Mouse (Mus musculus): ENCODE data around the gene Cdk14. TPM values are rescaled to one million over a fixed set of nuclear protein-coding genes. Genes with fewer than 3 reads are reported as not detected.
A peak's percentile ranks its signal among the peaks of the same experiment; 100 is the strongest.

Cdk14 gene
- polyA plus RNA-seq, 1 experiment from 2014 or later: 10.3 TPM

DNA sequence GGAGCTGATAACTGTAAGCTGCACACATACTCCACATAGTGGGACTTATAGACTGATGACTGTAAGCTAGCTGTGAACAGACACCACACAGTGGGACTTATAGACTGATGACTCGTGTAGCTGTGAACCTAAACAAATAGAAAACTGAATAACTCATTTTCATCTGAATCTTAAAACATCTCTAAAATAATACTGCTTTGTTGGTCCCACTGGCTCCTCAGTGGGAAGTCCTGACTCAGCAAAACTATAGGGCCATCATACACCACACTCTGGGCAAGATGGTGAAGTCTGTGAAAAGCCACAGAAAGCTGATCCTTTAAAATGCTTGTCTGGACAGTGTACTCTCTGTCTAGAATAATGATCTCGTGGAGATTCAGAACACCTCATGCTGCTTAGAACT lies 464.7 kb downstream of the Cdk14 start:
- H3K27ac ChIP-seq (replicated peaks): no peak overlapping the region
- no peaks in the 10 kb centered on the region for H3K36me3 ChIP-seq
- H3K4me3 ChIP-seq: no peak overlapping the region
- WGBS: 84% methylated on average over 2 of the region's 2 CpGs
- H3K9me3 ChIP-seq (replicated peaks): no peaks in the 10 kb centered on the region
- peaks cover 9% of the 10 kb centered on the region; the same call in 1 of the 2 replicates for H3K4me1 ChIP-seq
- no peaks in the 10 kb centered on the region for H3K27me3 ChIP-seq (ENCODE audit: low read depth, poor library complexity, severe bottlenecking)
- DNase-seq (ENCODE audit: low spot score): no peak

DNA sequence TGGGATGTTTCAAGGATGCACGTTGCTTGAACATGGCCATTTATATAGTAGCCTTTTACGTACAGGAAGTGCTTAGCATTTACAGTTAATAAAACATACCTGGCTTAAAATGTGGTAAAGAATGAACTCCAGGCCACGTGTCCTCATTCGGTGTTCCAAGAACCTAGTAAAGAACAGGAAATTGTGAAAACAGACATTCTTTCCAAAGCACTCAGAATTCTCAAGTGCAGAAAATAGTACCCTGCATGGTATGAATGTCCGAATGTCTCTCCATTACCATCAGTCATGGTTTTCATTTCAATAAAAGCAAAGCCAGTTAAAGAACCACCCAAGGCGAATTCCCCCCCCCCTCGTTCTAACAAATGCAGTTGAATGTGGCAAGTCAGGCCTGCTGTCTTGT lies 470.7 kb downstream of the Cdk14 start:
- no peaks in the 10 kb centered on the region for H3K36me3 ChIP-seq

DNA sequence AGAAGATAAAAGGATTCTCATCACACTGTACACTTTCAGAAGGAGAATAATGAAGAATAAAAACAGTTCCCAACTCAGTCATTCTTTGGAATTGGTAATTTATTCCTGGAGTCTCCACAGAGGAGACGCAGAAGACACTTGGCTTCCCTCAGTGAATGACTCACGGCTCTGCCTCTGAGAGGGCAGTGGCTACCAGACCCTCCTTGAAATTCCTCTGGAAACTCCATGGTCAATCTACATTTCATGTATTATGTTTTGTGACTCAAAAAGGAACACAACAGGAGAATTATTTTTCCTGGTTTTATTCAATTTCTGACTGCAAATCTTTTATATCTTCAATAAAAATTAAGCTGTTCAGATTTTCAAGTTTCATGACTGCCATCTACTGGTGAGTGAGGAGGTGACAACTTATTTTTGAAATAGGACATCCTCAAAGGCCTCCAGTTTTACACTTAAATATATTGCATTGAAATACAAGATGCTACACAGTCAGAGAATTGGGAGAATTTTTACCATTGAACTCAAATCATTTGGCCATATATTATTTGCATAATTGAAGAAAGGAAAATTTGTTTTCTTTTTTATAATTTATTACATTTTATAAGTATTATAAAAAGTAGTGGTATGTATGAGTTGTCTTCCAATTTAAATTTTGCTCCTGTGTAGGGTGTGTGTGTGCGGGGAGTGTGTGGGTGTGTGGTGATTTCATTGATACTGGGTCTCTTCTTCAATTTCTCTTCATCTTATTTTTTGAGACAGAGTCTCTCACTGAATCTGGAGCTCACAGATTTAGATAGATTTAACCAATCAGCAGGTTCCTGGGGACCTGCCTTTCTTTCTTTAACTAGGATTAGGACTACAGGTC lies 471.8 kb downstream of the Cdk14 start:
- DNase-seq (ENCODE audit: low spot score): no peak

More for the DNA sequence above, 470.7 kb downstream of the Cdk14 start:
- Histone ChIP-seq H3K27ac (replicated peaks) (no peak overlapping the region), H3K9me3 (replicated peaks) (no peaks in the 10 kb centered on the region), H3K27me3 (ENCODE audit: low read depth, poor library complexity, severe bottlenecking) (no peaks in the 10 kb centered on the region), H3K4me1 (peaks cover 8% of the 10 kb centered on the region), H3K4me3 (no peak overlapping the region)
- DNase-seq (ENCODE audit: low spot score): no peak
- WGBS: 86% methylated on average over 7 of the region's 7 CpGs

DNA sequence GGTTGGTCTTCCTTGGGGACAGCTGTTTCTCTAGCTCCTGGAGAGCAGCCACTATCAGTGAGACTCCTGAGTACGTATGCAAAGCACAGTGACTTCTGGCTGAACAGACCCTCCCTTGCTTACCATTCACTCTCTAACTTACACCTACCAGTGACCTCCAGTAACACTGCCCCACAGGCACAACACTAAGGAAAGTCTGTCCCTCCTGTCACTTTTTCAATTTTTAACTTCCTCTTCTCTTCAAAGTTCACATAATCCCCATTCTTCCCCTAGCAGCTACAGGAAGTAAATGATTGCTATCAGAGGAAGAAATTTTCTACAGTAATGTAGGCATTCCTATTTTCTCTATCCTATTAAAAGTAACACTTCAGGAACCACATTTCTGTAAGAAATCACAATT lies 485.0 kb downstream of the Cdk14 start:
- H3K27me3 ChIP-seq (ENCODE audit: low read depth, poor library complexity, severe bottlenecking): no peaks in the 10 kb centered on the region
- H3K4me1 ChIP-seq: no peaks in the 10 kb centered on the region
- no peaks in the 10 kb centered on the region for H3K9me3 ChIP-seq (replicated peaks)
- WGBS: 58% methylated on average over 1 of the region's 1 CpGs
- no peak overlapping the region for H3K4me3 ChIP-seq
- DNase-seq (ENCODE audit: low spot score): no peak
- no peak overlapping the region for H3K27ac ChIP-seq (replicated peaks)
- no peaks in the 10 kb centered on the region for H3K36me3 ChIP-seq

More for the DNA sequence above, 471.8 kb downstream of the Cdk14 start:
- no peaks in the 10 kb centered on the region for H3K9me3 ChIP-seq (replicated peaks)
- H3K36me3 ChIP-seq: no peaks in the 10 kb centered on the region
- H3K4me1 ChIP-seq: peaks cover 8% of the 10 kb centered on the region
- H3K4me3 ChIP-seq: no peak overlapping the region
- H3K27ac ChIP-seq (replicated peaks): no peak overlapping the region
- no peaks in the 10 kb centered on the region for H3K27me3 ChIP-seq (ENCODE audit: low read depth, poor library complexity, severe bottlenecking)
- WGBS: 70% methylated on average over 3 of the region's 3 CpGs

DNA sequence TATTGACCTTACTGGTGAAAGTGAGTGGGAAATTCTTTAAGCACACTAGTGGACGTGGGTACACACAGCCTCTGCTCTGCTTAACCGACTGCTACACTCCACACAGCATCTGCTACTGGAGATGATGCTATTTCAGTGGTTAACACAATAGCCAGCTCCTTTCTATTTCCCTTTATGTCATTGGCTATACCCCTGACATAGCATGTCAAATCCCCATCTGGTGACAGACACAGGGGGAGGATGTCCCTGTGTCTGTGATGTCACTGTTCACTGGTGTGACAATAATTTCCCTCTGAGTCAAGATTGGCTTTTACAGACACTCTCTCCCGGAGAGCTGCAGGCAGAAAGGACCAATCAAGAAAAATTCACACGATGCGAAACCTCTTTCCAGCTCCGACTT lies 485.6 kb downstream of the Cdk14 start:
- Histone ChIP-seq H3K4me3 (no peak overlapping the region), H3K36me3 (no peaks in the 10 kb centered on the region), H3K4me1 (no peaks in the 10 kb centered on the region), H3K9me3 (replicated peaks) (no peaks in the 10 kb centered on the region), H3K27me3 (ENCODE audit: low read depth, poor library complexity, severe bottlenecking) (no peaks in the 10 kb centered on the region), H3K27ac (replicated peaks) (no peak overlapping the region)
- WGBS: 89% methylated on average over 6 of the region's 6 CpGs
- no peak for DNase-seq (ENCODE audit: low spot score)

DNA sequence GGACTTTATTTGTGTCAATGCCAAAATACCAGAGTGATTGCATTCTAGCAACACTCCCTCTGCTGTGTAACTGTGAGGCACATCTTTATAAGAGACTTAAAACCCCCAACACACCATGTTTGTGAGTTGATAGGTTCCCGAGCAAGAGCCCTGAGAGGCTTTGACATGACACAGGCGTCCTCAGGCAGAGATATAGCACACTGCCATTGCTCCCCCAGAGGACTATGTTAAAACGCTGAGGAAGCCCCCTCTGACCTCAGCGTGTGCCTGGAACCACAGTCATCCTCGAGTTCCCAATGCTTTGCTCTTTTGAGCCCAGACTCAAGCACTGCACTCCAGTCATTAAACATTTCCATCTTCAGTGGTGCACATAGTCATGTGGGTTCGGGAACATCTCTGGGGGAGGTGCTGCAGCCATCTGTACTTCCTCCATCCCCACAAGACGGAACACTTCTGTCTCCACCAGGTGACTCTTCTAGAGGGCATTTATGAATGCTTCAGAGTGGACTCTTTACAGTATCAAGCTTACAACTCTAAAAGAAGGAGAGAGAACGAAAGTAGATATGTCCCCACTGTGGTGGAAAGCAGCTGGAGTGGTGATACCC lies 488.5 kb downstream of the Cdk14 start:
- Histone ChIP-seq H3K4me3 (no peak overlapping the region), H3K4me1 (no peaks in the 10 kb centered on the region), H3K36me3 (no peaks in the 10 kb centered on the region), H3K9me3 (replicated peaks) (no peaks in the 10 kb centered on the region), H3K27me3 (ENCODE audit: low read depth, poor library complexity, severe bottlenecking) (no peaks in the 10 kb centered on the region), H3K27ac (replicated peaks) (no peak overlapping the region)
- DNase-seq (ENCODE audit: low spot score): no peak
- 82% methylated on average over 8 of the region's 8 CpGs for WGBS

DNA sequence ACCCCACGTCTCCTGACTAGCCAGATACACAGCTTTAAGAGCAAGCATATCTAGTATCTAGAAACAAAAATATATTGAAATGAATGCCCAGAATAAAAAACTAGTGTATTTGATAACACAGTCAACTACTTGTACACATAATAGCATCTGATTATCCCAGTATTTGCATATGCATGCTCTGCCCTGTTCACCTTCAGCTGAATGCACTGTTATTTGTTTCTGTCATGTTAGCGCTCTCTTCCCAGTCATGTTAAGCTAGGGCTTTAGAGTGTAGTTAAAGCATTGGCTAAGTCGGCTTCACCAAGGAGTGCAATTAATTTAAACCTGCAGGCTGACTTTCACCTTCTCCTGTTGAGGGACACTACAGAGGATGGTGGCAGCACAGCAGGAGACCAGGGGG lies 490.5 kb downstream of the Cdk14 start:
- no peaks in the 10 kb centered on the region for H3K9me3 ChIP-seq (replicated peaks)
- WGBS: 85% methylated on average over 3 of the region's 3 CpGs

DNA sequence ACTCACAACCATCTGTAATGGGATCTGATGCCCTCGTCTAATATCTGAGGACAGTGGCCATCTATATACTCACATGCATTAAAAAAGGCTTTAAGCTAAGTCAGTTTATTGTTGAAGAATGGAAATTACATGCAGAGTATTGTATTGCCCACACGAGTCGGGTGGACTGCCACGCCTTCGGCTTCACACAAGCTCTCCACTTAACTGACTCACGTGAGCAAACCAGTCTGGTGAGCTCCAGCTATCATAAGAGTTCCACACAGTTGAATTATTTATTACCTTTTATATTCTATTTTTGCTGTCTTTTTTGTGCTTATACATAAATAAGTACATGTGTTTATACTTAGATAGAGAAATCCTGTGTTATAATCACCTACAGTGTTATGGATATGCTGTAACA lies 495.2 kb downstream of the Cdk14 start:
- DNase-seq (ENCODE audit: low spot score): no peak
- 89% methylated on average over 6 of the region's 6 CpGs for WGBS

More for the DNA sequence above, 490.5 kb downstream of the Cdk14 start:
- no peaks in the 10 kb centered on the region for H3K4me1 ChIP-seq
- no peaks in the 10 kb centered on the region for H3K36me3 ChIP-seq
- DNase-seq (ENCODE audit: low spot score): no peak
- no peaks in the 10 kb centered on the region for H3K27me3 ChIP-seq (ENCODE audit: low read depth, poor library complexity, severe bottlenecking)
- H3K4me3 ChIP-seq: no peak overlapping the region
- no peak overlapping the region for H3K27ac ChIP-seq (replicated peaks)

DNA sequence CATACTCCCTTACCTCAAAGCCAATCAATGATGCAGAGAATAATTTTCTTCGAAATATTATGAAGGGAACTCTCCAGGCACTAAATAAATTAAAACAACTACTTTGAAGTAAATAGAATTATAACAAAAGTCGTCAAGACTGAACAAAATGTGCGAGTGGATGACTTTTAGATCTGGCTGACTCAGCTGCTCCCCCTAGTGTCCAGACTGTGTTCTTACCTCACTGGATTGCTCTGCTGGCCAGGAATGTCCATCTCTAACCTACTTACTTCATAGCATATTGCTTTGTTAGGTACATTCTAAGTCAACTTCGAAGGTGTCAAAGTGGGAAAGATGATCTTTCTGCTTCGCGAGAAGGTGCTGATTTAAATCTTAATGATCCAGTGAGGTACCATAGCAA lies 501.7 kb downstream of the Cdk14 start:
- no peak overlapping the region for H3K4me3 ChIP-seq
- WGBS: 23% methylated on average over 6 of the region's 6 CpGs
- no peaks in the 10 kb centered on the region for H3K9me3 ChIP-seq (replicated peaks)
- H3K27me3 ChIP-seq (ENCODE audit: low read depth, poor library complexity, severe bottlenecking): 0 out of 2 replicates have a peak, but pooled peaks cover 7% of the 10 kb centered on the region
- H3K27ac ChIP-seq (replicated peaks): no peak overlapping the region
- H3K4me1 ChIP-seq: no peaks in the 10 kb centered on the region
- H3K36me3 ChIP-seq: no peaks in the 10 kb centered on the region
- peak; percentile 50 for DNase-seq (ENCODE audit: low spot score)

More for the DNA sequence above, 495.2 kb downstream of the Cdk14 start:
- H3K36me3 ChIP-seq: no peaks in the 10 kb centered on the region
- no peaks in the 10 kb centered on the region for H3K9me3 ChIP-seq (replicated peaks)
- no peaks in the 10 kb centered on the region for H3K4me1 ChIP-seq
- H3K4me3 ChIP-seq: no peak overlapping the region
- H3K27me3 ChIP-seq (ENCODE audit: low read depth, poor library complexity, severe bottlenecking): no peaks in the 10 kb centered on the region
- no peak overlapping the region for H3K27ac ChIP-seq (replicated peaks)

DNA sequence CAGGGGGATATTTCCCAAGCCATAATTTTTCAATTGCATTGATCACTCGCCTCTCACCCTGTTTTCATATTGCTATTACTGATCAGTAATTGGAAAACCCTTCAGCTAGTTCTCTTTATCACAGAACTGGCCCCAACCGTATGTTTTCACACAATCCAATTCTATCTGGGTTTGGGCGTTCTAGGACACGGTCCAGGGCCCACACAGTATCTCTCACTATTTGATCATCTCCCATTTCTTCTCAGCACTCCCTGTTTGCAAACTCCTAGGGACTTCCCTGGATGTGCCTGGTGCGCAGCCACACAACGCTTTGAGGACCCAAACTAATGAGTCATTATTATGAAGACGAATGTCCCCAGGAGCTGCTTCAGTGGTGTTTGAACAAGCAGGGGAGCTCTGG lies 502.4 kb downstream of the Cdk14 start:
- WGBS: 85% methylated on average over 7 of the region's 7 CpGs
- no peak for DNase-seq (ENCODE audit: low spot score)
- Histone ChIP-seq H3K36me3 (no peaks in the 10 kb centered on the region), H3K9me3 (replicated peaks) (no peaks in the 10 kb centered on the region), H3K4me1 (no peaks in the 10 kb centered on the region), H3K27me3 (ENCODE audit: low read depth, poor library complexity, severe bottlenecking) (0 out of 2 replicates have a peak, but pooled peaks cover 7% of the 10 kb centered on the region), H3K27ac (replicated peaks) (no peak overlapping the region), H3K4me3 (no peak overlapping the region)

DNA sequence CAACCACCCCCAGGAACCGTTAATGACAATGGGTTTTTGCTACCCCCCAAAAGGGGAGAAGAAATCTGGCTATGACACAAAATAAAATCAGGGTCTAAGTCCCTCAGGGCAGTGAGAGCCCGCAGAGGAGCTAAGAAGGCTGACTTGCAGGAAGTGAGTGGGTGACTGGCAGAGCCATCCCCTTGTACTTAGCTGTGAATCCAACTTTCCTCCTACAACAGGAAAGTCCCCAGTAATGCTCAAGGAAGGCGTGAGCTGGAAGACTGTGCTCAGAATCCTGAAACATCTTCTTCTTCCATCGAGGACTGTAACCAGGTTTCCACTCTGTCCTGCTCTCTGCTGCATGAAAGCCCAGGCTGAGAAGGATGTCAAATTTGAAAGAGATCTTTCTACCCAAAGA lies 502.8 kb downstream of the Cdk14 start:
- no peaks in the 10 kb centered on the region for H3K9me3 ChIP-seq (replicated peaks)
- no peak overlapping the region for H3K27ac ChIP-seq (replicated peaks)
- peaks cover 4% of the 10 kb centered on the region; the same call in 1 of the 2 replicates for H3K4me1 ChIP-seq
- WGBS: 85% methylated on average over 4 of the region's 4 CpGs
- H3K27me3 ChIP-seq (ENCODE audit: low read depth, poor library complexity, severe bottlenecking): 0 out of 2 replicates have a peak, but pooled peaks cover 7% of the 10 kb centered on the region
- DNase-seq (ENCODE audit: low spot score): no peak
- H3K36me3 ChIP-seq: no peaks in the 10 kb centered on the region
- no peak overlapping the region for H3K4me3 ChIP-seq

DNA sequence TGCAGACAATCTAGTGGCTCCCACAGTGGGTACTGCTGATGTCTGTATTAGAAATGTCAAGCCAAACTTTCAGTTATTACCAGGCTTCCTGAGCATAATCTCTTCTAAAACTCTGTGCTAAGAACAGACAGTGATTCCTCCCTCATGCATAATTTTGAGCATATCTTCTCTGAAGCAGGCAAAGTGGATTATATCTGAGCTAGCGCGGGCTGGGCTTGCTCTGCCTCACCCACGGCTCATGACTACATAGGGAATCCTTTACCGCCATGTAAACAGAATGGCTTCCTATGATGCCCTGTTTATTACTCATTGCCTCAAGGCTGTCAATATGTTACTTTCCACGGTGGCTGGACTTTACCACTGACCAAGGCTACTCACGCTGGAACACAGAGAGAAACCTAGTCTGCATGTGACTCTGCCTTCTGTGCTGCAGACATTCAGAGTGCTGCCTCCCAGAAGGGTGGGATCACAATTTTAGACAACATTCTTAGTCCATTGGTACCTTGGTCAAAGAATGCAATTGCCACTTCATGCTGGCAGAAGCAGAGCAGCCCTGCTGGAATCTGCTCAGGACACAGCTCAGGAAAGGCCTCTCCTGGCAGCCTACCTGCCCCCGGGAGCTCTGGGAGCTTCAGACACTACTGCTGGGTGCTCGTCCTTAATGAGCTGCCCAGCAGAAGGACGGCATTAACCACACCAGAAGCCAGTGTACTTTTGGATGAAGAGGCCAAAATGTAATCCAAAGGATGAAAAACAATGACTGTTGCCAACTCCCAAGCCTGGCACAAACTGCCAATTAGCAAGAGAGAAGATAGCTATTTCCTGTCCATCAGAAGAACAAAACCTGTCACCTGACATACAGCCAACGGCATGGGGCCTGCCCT lies 503.5 kb downstream of the Cdk14 start:
- Histone ChIP-seq H3K4me1 (peaks cover 9% of the 10 kb centered on the region), H3K4me3 (no peak overlapping the region), H3K27ac (replicated peaks) (no peak overlapping the region), H3K36me3 (no peaks in the 10 kb centered on the region), H3K27me3 (ENCODE audit: low read depth, poor library complexity, severe bottlenecking) (0 out of 2 replicates have a peak, but pooled peaks cover 7% of the 10 kb centered on the region), H3K9me3 (replicated peaks) (no peaks in the 10 kb centered on the region)
- DNase-seq (ENCODE audit: low spot score): no peak
- WGBS: 93% methylated on average over 10 of the region's 10 CpGs

Data from midbrain, embryonic 10.5 days (tissue).